Mouse (Mus musculus): Measurements from ENCODE around the gene Ppp3ca.

Gene Ppp3ca

GRCm38 (mm10) chr3:136721241-136721640 lies 51.3 kb downstream of the Ppp3ca start:
- in situ Hi-C loops (cut with MboI; ENCODE audit: low sequenced_read_pairs), result no loop called here

- in situ Hi-C loops (cut with MboI; ENCODE audit: low sequenced_read_pairs), result no loop called here
Measured at GRCm38 (mm10) chr3:136721804-136722427, 52.0 kb downstream of the Ppp3ca start.

- in situ Hi-C loops (cut with MboI; ENCODE audit: low sequenced_read_pairs), result no loop called here
Measured at GRCm38 (mm10) chr3:136722493-136722892, 52.6 kb downstream of the Ppp3ca start.

- in situ Hi-C loops (cut with MboI; ENCODE audit: low sequenced_read_pairs), result no loop called here
Measured at GRCm38 (mm10) chr3:136725311-136726156, 55.6 kb downstream of the Ppp3ca start.

- in situ Hi-C loops (cut with MboI; ENCODE audit: low sequenced_read_pairs), result no loop called here
Measured at GRCm38 (mm10) chr3:136727877-136728276, 58.0 kb downstream of the Ppp3ca start.

- in situ Hi-C loops (cut with MboI; ENCODE audit: low sequenced_read_pairs), result no loop called here
Measured at GRCm38 (mm10) chr3:136729978-136730377, 60.1 kb downstream of the Ppp3ca start.

- in situ Hi-C loops (cut with MboI; ENCODE audit: low sequenced_read_pairs), result no loop called here
Measured at GRCm38 (mm10) chr3:136731579-136731978, 61.7 kb downstream of the Ppp3ca start.

GRCm38 (mm10) chr3:136736021-136736420 lies 66.1 kb downstream of the Ppp3ca start:
- in situ Hi-C loops (cut with MboI; ENCODE audit: low sequenced_read_pairs), result no loop called here

GRCm38 (mm10) chr3:136736773-136737298 lies 66.9 kb downstream of the Ppp3ca start:
- in situ Hi-C loops (cut with MboI; ENCODE audit: low sequenced_read_pairs), result no loop called here

GRCm38 (mm10) chr3:136738474-136738873 lies 68.5 kb downstream of the Ppp3ca start:
- in situ Hi-C loops (cut with MboI; ENCODE audit: low sequenced_read_pairs), result no loop called here

GRCm38 (mm10) chr3:136738914-136739313 lies 69.0 kb downstream of the Ppp3ca start:
- in situ Hi-C loops (cut with MboI; ENCODE audit: low sequenced_read_pairs), result no loop called here

GRCm38 (mm10) chr3:136741659-136742058 lies 71.7 kb downstream of the Ppp3ca start:
- in situ Hi-C loops (cut with MboI; ENCODE audit: low sequenced_read_pairs), result no loop called here

- in situ Hi-C loops (cut with MboI; ENCODE audit: low sequenced_read_pairs), result no loop called here
Measured at GRCm38 (mm10) chr3:136742258-136743057, 72.5 kb downstream of the Ppp3ca start.

- in situ Hi-C loops (cut with MboI; ENCODE audit: low sequenced_read_pairs), result no loop called here
Measured at GRCm38 (mm10) chr3:136744295-136744897, 74.5 kb downstream of the Ppp3ca start.

- in situ Hi-C loops (cut with MboI; ENCODE audit: low sequenced_read_pairs), result no loop called here
Measured at GRCm38 (mm10) chr3:136745456-136745855, 75.5 kb downstream of the Ppp3ca start.

- in situ Hi-C loops (cut with MboI; ENCODE audit: low sequenced_read_pairs), result no loop called here
Measured at GRCm38 (mm10) chr3:136748761-136749476, 79.0 kb downstream of the Ppp3ca start.

GRCm38 (mm10) chr3:136749477-136749797 lies 79.5 kb downstream of the Ppp3ca start:
- in situ Hi-C loops (cut with MboI; ENCODE audit: low sequenced_read_pairs), result no loop called here

- in situ Hi-C loops (cut with MboI; ENCODE audit: low sequenced_read_pairs), result no loop called here
Measured at GRCm38 (mm10) chr3:136749951-136750350, 80.0 kb downstream of the Ppp3ca start.

GRCm38 (mm10) chr3:136752126-136752716 lies 82.3 kb downstream of the Ppp3ca start:
- in situ Hi-C loops (cut with MboI; ENCODE audit: low sequenced_read_pairs), result no loop called here

GRCm38 (mm10) chr3:136756137-136756536 lies 86.2 kb downstream of the Ppp3ca start:
- in situ Hi-C loops (cut with MboI; ENCODE audit: low sequenced_read_pairs), result no loop called here
